Mouse (Mus musculus): Measurements from ENCODE around the gene Slc7a6os. TPM values are rescaled to one million over a fixed set of nuclear protein-coding genes. Genes with fewer than 3 reads are reported as not detected.
"Not testable (repeated sequence)": the region's sequence is repeated elsewhere in the genome, so short reads cannot be mapped to it uniquely, and the experiment has no call there.

Gene Slc7a6os
- polyA plus RNA-seq, 1 experiment from 2014 or later = 21.1 TPM

DNA sequence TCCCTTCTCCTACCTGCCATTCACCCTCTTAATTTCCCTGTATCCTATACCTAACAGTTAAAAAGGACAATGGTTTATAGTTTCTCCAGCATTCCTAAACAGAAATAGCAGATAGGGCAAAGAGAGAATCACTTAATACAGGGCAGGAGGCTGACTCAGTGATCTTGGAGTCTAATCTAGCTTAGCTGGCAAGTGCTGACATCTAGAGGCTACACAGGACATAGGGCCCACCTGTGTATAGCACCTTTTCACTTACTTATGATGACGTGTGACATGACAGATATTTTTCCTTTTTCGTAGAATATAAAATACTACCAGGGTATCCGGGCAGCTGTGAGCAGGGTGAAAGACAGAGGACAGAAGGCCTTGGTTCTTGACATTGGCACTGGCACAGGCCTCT lies 8.9 kb upstream of the Slc7a6os start:
- Histone ChIP-seq H3K27ac (ENCODE audit: low read length) (no peak overlapping the region), H3K4me3 (ENCODE audit: low read length) (no peak overlapping the region), H3K27me3 (ENCODE audit: control insufficient read depth, insufficient read depth, low read length) (no peaks in the 10 kb centered on the region), H3K36me3 (ENCODE audit: control insufficient read depth, insufficient read depth) (peaks cover 36% of the 10 kb centered on the region), H3K4me1 (ENCODE audit: control insufficient read depth, insufficient read depth, low read length) (no peaks in the 10 kb centered on the region), H3K9ac (ENCODE audit: low read length) (no peak overlapping the region), H3K4me2 (ENCODE audit: low read depth, low read length) (no peak overlapping the region), H3K9me3 (replicated peaks; ENCODE audit: control insufficient read depth, low read length) (no peaks in the 10 kb centered on the region)
- ATAC-seq (replicated peaks; ENCODE audit: extremely low read depth, insufficient read depth, low FRiP score) = no peak
- 53% methylated on average over 3 of the region's 3 CpGs for WGBS

DNA sequence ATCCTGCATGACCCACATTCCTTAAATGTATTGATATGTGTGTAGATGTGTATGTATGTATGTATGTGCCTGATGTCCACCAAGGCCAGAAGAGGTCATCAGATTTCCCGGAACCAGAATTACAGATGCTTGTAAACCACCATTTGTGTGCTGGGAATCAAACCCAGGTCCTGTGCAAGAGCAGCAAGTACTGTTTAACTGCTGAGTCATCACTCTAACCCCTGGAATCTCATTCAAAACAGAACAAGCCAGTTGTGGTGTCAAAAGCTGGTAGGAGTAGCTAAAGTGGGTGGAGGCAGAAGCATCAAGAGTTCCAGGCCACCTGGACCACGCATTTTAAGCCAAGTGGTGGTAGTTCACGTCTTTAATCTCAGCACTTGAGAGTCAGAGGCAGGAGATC lies 3.2 kb upstream of the Slc7a6os start:
- H3K27me3 ChIP-seq (ENCODE audit: control insufficient read depth, insufficient read depth, low read length) = no peaks in the 10 kb centered on the region
- H3K4me2 ChIP-seq (ENCODE audit: low read depth, low read length) = no peak overlapping the region
- H3K9me3 ChIP-seq (replicated peaks; ENCODE audit: control insufficient read depth, low read length) = no peaks in the 10 kb centered on the region
- H3K4me3 ChIP-seq (ENCODE audit: low read length) = no peak overlapping the region
- H3K27ac ChIP-seq (ENCODE audit: low read length) = no peak overlapping the region
- H3K4me1 ChIP-seq (ENCODE audit: control insufficient read depth, insufficient read depth, low read length) = peaks cover 10% of the 10 kb centered on the region
- ATAC-seq (replicated peaks; ENCODE audit: extremely low read depth, insufficient read depth, low FRiP score) = no peak
- WGBS = 86% methylated on average over 3 of the region's 3 CpGs
- H3K9ac ChIP-seq (ENCODE audit: low read length) = no peak overlapping the region
- peaks cover 17% of the 10 kb centered on the region for H3K36me3 ChIP-seq (ENCODE audit: control insufficient read depth, insufficient read depth)

DNA sequence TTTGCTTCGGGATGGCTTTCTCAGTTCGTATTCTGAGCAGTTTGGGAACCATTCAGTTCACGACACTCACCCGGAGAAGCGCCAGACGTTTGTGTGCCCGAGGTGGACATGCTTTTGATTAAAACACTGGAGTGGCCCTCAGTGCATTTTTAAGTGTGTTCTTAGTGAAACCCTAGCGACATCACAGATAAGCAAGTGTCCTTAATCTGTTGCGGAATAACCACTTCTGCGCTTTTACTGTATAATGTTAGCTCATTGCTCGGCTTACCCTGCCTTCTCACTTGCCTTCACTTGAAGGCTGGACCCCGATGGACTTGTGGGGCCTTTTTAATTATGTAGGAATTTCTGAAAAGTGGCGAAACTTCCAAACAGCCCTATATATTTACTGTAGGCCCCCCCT lies 686 bp upstream of the Slc7a6os start:
- WGBS = 4% methylated on average over 13 of the region's 13 CpGs
- Histone ChIP-seq H3K4me1 (ENCODE audit: control insufficient read depth, insufficient read depth, low read length) (peaks cover 10% of the 10 kb centered on the region), H3K27me3 (ENCODE audit: control insufficient read depth, insufficient read depth, low read length) (no peaks in the 10 kb centered on the region), H3K4me2 (ENCODE audit: low read depth, low read length) (peak overlapping the region; percentile 79), H3K9me3 (replicated peaks; ENCODE audit: control insufficient read depth, low read length) (no peaks in the 10 kb centered on the region), H3K27ac (ENCODE audit: low read length) (peak overlapping the region; percentile 86), H3K4me3 (ENCODE audit: low read length) (peak overlapping the region; percentile 73), H3K36me3 (ENCODE audit: control insufficient read depth, insufficient read depth) (peaks cover 5% of the 10 kb centered on the region; the same call in 1 of the 2 replicates), H3K9ac (ENCODE audit: low read length) (peak overlapping the region; percentile 89)
- ATAC-seq (replicated peaks; ENCODE audit: extremely low read depth, insufficient read depth, low FRiP score) = no peak

DNA sequence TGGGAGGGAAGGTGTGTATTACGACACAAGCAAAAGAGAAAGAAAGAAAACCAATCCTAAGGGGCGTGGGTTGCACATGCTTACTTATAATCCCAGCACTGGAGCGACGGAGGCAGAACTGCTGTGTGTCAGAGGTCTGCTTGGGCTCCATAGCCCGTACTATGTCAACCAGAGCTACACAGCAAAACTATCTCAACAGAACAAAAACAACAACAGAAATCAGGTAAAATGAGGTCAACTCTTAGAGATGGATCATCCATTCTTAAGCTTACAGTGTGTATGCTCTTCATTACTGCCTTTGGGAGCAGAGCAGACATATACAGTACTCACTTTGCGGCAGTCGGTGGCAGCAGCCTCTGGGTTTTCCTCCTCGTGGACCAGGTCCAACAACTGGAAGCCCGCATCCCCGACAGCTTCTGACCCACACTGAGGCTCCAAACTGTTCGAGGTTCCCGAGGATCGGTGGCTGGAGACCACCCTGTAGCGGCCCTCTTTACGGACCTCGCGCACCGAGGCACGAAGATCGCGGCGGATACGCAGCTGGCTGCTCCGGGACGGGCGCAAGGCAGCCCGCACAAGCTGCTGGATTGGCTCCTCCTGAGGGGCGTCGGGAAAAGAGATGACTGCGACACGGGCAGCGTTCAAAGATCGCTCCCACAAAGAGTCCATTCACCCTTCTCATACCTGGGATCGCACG lies 552 bp downstream of the Slc7a6os start:
- Histone ChIP-seq H3K4me1 (ENCODE audit: control insufficient read depth, insufficient read depth, low read length) (peaks cover 10% of the 10 kb centered on the region), H3K36me3 (ENCODE audit: control insufficient read depth, insufficient read depth) (peaks cover 11% of the 10 kb centered on the region), H3K9me3 (replicated peaks; ENCODE audit: control insufficient read depth, low read length) (no peaks in the 10 kb centered on the region), H3K9ac (ENCODE audit: low read length) (peak overlapping the region; percentile 89), H3K4me2 (ENCODE audit: low read depth, low read length) (peak overlapping the region; percentile 79), H3K27ac (ENCODE audit: low read length) (peak overlapping the region; percentile 86), H3K4me3 (ENCODE audit: low read length) (peak overlapping the region; percentile 73), H3K27me3 (ENCODE audit: control insufficient read depth, insufficient read depth, low read length) (no peaks in the 10 kb centered on the region)
- WGBS = under 1% methylated on average over 35 of the region's 35 CpGs
- ATAC-seq (replicated peaks; ENCODE audit: extremely low read depth, insufficient read depth, low FRiP score) = peak; percentile 28

DNA sequence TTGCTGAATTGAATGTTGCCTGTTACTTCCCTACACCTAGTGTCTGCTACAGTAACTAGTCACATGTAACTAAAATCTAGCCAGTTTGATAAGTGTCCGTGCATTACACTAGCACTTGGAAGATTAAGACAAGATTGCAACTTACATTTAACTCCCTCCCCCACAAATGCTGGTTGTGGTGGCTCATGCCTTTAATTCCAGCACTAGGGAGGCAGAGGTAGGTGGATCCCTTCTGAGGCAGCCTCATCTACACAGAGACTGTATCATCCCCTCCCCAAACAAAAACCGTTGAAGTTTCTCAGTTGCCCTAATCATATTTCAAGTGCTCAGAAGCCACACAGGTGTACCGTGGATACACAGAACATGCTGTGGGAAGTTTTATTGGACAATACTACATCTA lies 11.1 kb downstream of the Slc7a6os start:
- H3K4me2 ChIP-seq (ENCODE audit: low read depth, low read length); H3K27me3 ChIP-seq (ENCODE audit: control insufficient read depth, insufficient read depth, low read length); H3K4me1 ChIP-seq (ENCODE audit: control insufficient read depth, insufficient read depth, low read length); H3K27ac ChIP-seq (ENCODE audit: low read length); H3K9me3 ChIP-seq (replicated peaks; ENCODE audit: control insufficient read depth, low read length); H3K4me3 ChIP-seq (ENCODE audit: low read length); H3K9ac ChIP-seq (ENCODE audit: low read length); ATAC-seq (replicated peaks; ENCODE audit: extremely low read depth, insufficient read depth, low FRiP score): not testable (repeated sequence)
- H3K36me3 ChIP-seq (ENCODE audit: control insufficient read depth, insufficient read depth) = peaks cover 51% of the 10 kb centered on the region
- WGBS = 68% methylated on average over 3 of the region's 3 CpGs

DNA sequence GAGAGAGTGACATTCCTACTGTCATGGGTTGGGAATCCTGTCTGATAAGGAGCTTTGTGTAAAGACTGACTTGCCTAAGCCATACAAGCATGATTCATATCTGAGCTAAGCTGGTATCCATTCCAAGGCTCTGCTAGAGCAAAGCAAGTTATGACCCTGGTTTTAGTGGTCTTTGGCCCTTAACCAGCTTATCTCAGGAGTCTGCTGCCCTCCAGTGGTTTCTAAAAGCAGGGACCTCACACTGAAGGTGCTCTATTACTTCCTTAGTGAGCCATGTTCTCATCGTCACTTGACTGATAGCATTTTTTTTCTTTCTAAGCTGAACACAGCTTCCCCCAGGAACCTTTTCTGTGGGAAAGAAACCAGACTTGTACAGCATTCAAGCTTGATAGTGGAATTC lies 12.0 kb downstream of the Slc7a6os start:
- H3K36me3 ChIP-seq (ENCODE audit: control insufficient read depth, insufficient read depth) = peaks cover 45% of the 10 kb centered on the region
- no peak for ATAC-seq (replicated peaks; ENCODE audit: extremely low read depth, insufficient read depth, low FRiP score)
- no peak overlapping the region for H3K4me3 ChIP-seq (ENCODE audit: low read length)
- H3K27me3 ChIP-seq (ENCODE audit: control insufficient read depth, insufficient read depth, low read length) = no peaks in the 10 kb centered on the region
- no peak overlapping the region for H3K27ac ChIP-seq (ENCODE audit: low read length)
- 13% methylated on average over 1 of the region's 1 CpGs for WGBS
- no peak overlapping the region for H3K9ac ChIP-seq (ENCODE audit: low read length)
- H3K4me2 ChIP-seq (ENCODE audit: low read depth, low read length) = no peak overlapping the region
- H3K4me1 ChIP-seq (ENCODE audit: control insufficient read depth, insufficient read depth, low read length) = no peaks in the 10 kb centered on the region
- no peaks in the 10 kb centered on the region for H3K9me3 ChIP-seq (replicated peaks; ENCODE audit: control insufficient read depth, low read length)

DNA sequence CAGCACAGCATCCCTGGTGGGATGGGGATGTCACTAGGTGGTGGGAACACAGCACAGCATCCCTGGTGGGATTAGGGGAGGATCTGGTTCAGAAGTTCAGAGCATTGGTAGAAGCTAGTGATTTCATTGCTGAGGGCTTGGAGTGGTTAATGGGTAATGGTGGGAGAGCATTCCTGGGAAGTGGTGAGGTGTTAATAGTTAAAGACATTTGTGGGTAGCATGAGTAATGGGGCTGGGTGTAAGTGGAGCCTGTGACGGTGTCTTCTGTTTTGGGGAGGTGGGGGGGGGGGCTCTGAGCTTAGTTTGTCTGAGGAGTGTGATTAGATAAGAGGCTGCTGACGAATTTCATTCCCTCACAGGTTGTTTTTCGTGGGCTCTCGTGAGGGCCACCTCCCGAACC lies 16.7 kb downstream of the Slc7a6os start:
- H3K27me3 ChIP-seq (ENCODE audit: control insufficient read depth, insufficient read depth, low read length) = no peaks in the 10 kb centered on the region
- H3K36me3 ChIP-seq (ENCODE audit: control insufficient read depth, insufficient read depth) = peaks cover 36% of the 10 kb centered on the region
- H3K9ac ChIP-seq (ENCODE audit: low read length) = no peak overlapping the region
- H3K9me3 ChIP-seq (replicated peaks; ENCODE audit: control insufficient read depth, low read length) = no peaks in the 10 kb centered on the region
- H3K4me2 ChIP-seq (ENCODE audit: low read depth, low read length) = no peak overlapping the region
- WGBS = 48% methylated on average over 5 of the region's 5 CpGs
- no peak overlapping the region for H3K27ac ChIP-seq (ENCODE audit: low read length)
- ATAC-seq (replicated peaks; ENCODE audit: extremely low read depth, insufficient read depth, low FRiP score) = no peak
- no peak overlapping the region for H3K4me3 ChIP-seq (ENCODE audit: low read length)
- no peaks in the 10 kb centered on the region for H3K4me1 ChIP-seq (ENCODE audit: control insufficient read depth, insufficient read depth, low read length)

DNA sequence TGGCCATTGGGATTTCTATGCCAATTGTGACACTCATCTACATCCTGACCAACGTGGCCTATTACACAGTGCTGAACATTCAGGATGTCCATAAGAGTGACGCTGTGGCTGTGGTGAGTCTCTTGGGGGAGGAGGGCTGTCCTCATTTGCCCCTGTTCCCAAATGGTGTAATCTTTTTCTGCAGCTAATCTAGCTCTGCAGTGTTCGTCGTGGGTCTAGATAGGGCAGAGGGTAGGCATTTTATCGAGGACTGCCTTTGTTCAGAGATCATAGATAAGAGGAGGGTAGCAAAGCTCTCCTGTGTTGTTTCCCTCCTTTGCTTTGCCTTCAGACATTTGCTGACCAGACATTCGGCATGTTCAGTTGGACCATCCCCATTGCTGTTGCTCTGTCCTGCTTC lies 17.6 kb downstream of the Slc7a6os start:
- ATAC-seq (replicated peaks; ENCODE audit: extremely low read depth, insufficient read depth, low FRiP score) = no peak
- H3K36me3 ChIP-seq (ENCODE audit: control insufficient read depth, insufficient read depth) = peaks cover 34% of the 10 kb centered on the region
- no peaks in the 10 kb centered on the region for H3K4me1 ChIP-seq (ENCODE audit: control insufficient read depth, insufficient read depth, low read length)
- H3K27ac ChIP-seq (ENCODE audit: low read length) = no peak overlapping the region
- H3K4me3 ChIP-seq (ENCODE audit: low read length) = no peak overlapping the region
- no peak overlapping the region for H3K4me2 ChIP-seq (ENCODE audit: low read depth, low read length)
- 65% methylated on average over 6 of the region's 6 CpGs for WGBS
- H3K9me3 ChIP-seq (replicated peaks; ENCODE audit: control insufficient read depth, low read length) = no peaks in the 10 kb centered on the region
- no peak overlapping the region for H3K9ac ChIP-seq (ENCODE audit: low read length)
- H3K27me3 ChIP-seq (ENCODE audit: control insufficient read depth, insufficient read depth, low read length) = no peaks in the 10 kb centered on the region

DNA sequence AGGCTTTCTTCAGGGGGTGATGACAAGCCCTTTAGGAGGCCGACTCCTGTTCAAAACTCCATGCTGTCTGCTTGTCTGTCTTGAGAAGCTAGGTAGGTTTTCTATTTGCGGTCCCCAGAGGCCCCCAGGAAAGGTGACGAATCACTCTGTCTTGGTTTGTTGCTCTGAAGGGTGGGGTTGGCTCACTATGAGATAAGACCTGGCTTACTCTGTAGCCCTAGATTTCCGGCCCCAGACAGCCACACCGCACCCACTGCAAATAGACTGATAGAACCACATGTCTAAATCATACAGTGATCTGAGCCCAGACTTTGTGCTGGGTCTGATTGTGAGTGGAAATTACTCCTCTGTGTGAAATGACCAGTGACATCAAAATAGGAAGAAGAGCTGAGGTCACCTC lies 19.1 kb downstream of the Slc7a6os start:
- ATAC-seq (replicated peaks; ENCODE audit: extremely low read depth, insufficient read depth, low FRiP score) = no peak
- H3K4me2 ChIP-seq (ENCODE audit: low read depth, low read length) = no peak overlapping the region
- 51% methylated on average over 5 of the region's 5 CpGs for WGBS
- no peaks in the 10 kb centered on the region for H3K9me3 ChIP-seq (replicated peaks; ENCODE audit: control insufficient read depth, low read length)
- H3K9ac ChIP-seq (ENCODE audit: low read length) = no peak overlapping the region
- H3K4me1 ChIP-seq (ENCODE audit: control insufficient read depth, insufficient read depth, low read length) = no peaks in the 10 kb centered on the region
- H3K27ac ChIP-seq (ENCODE audit: low read length) = no peak overlapping the region
- no peak overlapping the region for H3K4me3 ChIP-seq (ENCODE audit: low read length)
- H3K36me3 ChIP-seq (ENCODE audit: control insufficient read depth, insufficient read depth) = peaks cover 33% of the 10 kb centered on the region
- no peaks in the 10 kb centered on the region for H3K27me3 ChIP-seq (ENCODE audit: control insufficient read depth, insufficient read depth, low read length)
